Mouse (Mus musculus) c-Kit-positive CD71-negative TER-119-negative erythroid progenitor cells, embryonic 14.5 days (primary cell): ENCODE measurements around the gene Zfp553.

Experiments used
- DNase-seq: peaks from one replicate; pipeline ENCODE4 v3.0.0-alpha.2; 2013; ENCODE audit warnings: low read depth

Gene Zfp553

GRCm38 (mm10) chr7:127272566-127272965 lies 39.7 kb downstream of the Zfp553 start:
- no peak for DNase-seq

DNA sequence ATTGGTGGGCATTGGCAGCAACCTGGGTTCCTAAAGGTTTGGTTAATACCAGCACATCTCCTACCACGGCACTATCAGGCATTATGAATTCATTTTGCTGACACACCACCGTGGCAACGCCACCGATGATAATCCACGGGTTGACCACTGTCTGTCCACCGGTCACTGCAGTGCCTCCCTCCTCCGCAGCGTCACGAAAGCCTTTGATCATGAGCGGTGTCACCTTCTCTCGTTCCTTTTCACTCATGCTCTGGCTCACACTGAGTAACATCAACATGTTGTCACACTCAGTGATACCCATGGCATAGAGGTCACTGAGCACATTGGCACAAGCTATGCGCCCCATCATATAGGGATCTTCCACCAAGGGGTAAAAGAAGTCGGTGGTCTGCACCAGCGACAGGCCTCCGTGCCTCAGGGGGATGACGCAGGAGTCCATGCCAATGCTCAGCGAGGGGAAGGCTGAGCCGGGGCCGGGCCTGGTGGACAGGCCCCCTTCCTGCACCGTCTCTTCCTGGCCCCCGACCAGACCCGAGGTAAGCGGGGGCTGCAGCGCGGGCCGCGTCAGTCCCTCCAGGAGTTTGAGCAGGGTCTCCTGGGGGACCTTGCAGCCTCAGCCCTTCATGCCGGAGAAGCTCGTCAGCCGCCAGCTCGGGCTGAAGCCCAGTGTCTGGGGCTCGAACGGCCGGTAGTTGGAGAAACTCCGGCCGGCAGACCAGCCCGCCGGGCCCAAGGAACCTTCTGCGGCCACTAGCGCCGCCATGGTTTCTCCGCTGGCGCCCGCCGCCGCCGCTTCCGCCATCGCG lies 40.5 kb downstream of the Zfp553 start:
- DNase-seq = no peak

GRCm38 (mm10) chr7:127273925-127274789 lies 41.3 kb downstream of the Zfp553 start, which contains the start of gene Sephs2:
Gene Sephs2, minus strand, starts transcription at chr7:127274055.
- peak; percentile 86 for DNase-seq

DNA sequence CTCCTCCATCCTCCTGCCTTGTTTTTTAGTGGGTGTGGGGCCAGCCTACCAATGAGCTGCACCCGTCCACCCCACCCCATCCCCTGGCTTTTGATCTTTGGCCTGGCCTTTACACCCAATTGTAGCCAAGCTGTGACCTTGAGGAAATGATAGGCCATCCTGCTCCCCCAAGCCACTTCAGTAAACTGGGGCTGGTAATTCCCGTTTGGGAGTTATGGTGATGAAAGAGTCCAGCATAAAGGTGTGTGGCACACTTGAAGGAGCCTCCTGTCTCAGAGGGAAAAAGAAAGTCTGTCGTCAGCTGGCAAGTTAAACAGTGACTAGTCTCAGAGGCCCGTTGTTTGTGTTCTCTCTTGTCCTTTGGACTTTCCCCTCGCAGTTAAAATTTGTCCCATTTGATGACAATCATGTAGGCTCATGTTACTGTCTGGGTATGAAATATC lies 43.7 kb downstream of the Zfp553 start:
- no peak for DNase-seq

DNA sequence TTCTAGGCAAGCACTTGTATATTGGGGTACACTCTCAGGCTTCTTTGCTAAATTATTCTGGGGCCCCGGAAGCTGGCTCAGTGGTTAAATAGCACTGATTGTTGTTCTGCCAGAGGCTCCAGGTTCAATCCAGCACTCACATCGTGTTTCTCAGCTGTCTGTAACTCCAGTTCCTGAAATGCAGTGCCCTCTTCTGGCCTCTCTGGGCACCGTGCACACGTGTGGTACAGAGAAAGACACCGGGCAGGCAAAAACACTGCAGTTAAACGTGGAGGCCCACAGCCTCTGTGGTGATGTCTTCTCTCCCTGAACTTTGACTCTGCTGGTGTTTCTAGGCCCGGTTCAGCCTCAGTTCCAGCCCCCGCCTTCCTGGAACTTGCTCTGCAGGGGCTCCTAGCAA lies 45.5 kb downstream of the Zfp553 start:
- DNase-seq = no peak

GRCm38 (mm10) chr7:127280092-127280491 lies 47.2 kb downstream of the Zfp553 start:
- no peak for DNase-seq

DNA sequence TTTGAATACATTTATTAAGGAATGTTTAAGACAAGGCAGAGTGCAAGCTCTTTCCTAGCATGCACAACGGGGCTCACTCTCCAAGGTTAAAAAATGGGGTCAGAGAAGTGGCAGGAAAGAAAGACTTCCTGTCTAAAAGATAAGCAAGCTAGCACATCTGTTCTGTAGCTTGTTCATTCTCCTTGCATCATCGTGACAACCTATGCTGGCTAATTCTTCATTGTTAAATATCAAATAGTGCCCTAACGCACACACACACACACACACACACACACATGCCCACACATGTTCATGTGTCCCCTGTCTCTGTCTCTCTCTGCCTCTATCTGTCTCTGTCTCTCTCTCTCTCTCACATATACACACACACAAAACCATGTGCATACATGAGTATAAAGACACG lies 48.3 kb downstream of the Zfp553 start:
- no peak for DNase-seq

DNA sequence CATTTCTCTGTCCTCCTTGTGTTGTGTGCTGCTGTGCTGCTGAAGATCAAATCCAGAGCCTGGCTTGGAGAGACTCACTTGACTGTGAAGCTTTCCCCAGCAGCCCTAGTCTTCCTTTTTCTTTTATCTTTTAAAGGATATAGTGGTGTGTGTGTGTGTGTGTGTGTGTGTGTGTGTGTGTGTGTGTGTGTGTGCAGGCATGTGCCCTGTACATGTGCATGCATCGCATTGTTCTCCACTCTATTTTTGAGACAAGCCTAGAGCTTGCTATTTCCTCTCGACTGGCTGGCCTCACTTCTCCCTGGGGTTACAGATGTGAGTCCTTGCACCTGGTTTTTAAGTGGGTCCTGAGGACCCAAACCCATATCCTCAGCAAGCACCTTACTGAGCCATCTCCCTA lies 49.3 kb downstream of the Zfp553 start:
- DNase-seq = no peak

DNA sequence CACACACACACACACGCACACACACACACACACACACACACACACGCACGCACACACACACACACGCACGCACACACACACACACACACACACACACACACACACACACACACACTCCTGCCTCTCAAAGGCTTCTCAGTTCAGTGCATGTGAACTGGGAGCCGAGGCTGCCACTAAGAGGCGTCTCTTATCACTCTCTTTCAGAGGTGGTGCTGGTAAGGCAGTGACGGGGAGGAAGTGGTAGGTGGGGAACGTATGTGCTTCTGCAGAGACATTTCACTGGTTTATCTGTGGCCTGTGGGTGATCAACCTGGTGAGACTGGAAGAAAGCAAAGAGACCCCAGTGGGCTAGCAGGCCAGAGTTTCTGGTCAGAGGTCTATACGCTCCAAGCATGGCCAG lies 52.3 kb downstream of the Zfp553 start:
- no peak for DNase-seq
